Mouse (Mus musculus) layer of hippocampus, adult 2 months (tissue): ENCODE measurements around the gene Ap3m1. TPM values are rescaled to one million over a fixed set of nuclear protein-coding genes. Genes with fewer than 3 reads are reported as not detected.

Experiments
- DNase-seq, 2 experiments: peaks; one replicate each; pipeline ENCODE4 v3.0.0; 2022; ENCODE audit warnings: low spot score in 2 of 2
- H3K27ac ChIP-seq: fragments of 200-600 bp; 2 replicates; pipeline ENCODE4 v1.8.1; 2022
- H3K4me3 ChIP-seq: fragments of 200-600 bp; 2 replicates; pipeline ENCODE4 v1.8.1; 2022; ENCODE audit warnings: mild to moderate bottlenecking
- CTCF ChIP-seq: fragments of 200-600 bp; conservative IDR thresholded peaks from 2 replicates; pipeline ENCODE4 v1.8.1; 2022; ENCODE audit warnings: antibody characterized with exemption, mild to moderate bottlenecking, moderate library complexity
- total RNA-seq, 2 experiments: library from RNA; stranded (reverse); gene quantifications; 2 replicates each; pipeline ENCODE4 v1.2.3; 2021

Gene Ap3m1
- total RNA-seq, 2 experiments from 2014 or later: 67.0 to 70.9 TPM

DNA sequence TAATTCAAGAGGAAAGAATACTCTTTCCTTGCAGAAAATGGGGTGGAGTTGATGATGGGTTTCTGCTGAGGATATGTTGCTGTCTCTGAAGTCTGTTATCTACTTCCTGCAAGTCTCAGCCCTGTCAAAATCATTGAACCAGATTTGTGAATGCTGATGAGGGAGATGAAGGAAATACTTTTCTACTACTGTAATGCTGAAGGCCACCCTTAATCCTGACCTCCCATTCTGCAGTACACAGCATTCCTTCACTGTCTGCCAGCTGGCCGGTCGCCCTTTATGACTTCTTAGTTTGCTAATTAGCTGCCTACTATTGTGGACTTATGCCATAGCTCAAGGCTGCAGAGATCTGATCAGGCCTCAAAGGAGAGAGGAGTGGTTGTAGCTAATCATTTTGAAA, 68.5 kb downstream of the Ap3m1 start:
- Histone ChIP-seq H3K27ac (no peak overlapping the region), H3K4me3 (no peak overlapping the region)
- peak; percentile 50 to 60 for DNase-seq
- TF ChIP-seq CTCF: no peak

Other genes with a start within 250 kb of the Ap3m1 start
- 1 to 10 TPM; 3.2 to 4.2 TPM for gene Plau, start 215.8 kb downstream of the Ap3m1 start, total RNA-seq
- gene Vcl, start 123.1 kb downstream of the Ap3m1 start, total RNA-seq: 10 to 100 TPM; 30.9 to 38.9 TPM
- gene Adk, start 66 bp upstream of the Ap3m1 start, total RNA-seq: 10 to 100 TPM; 62.5 to 72.3 TPM